Mouse (Mus musculus): ENCODE results near the gene Gm10642.

Gm10642 gene

DNA sequence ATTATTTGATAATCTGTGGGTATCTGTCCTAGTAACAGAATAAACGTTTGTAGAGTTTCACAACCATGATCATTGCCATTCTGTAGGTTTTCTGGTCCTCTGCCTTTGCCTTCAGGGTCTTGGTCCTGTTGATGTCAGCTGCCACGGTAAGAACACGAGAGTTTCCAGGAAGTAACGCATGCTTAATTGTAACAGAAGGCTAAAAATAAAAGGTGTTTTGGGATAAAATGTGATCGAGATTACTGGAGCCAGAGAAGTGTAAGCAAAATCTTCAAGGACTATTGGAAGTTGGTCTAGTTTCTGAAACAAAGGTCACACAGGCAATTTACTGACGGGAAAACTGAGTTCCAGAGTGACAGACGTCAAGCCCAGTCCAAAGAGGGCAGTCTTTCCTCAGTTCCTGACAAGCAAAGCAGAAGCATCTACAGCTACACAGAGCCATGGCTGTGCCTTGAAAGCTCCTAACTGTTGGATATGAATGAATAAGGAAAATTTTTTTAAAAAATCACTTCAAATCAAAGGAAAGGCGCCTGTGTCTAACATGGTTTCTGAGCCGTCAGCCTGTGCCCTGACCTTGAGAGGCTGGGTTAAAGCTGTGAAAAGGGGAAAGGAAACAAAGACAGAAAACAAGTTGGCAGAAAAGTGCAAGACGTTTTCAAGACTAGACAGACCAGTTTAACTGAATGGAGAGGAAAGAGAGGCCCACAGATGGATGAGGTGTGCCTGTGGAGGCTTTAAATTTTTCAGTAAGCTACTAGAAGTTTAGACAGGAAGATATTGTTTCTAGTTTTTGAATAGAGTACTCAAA, 15.9 kb downstream of the Gm10642 start:
- DNase-seq (ENCODE audit: extremely low spot score, low spot score) = no peak

DNA sequence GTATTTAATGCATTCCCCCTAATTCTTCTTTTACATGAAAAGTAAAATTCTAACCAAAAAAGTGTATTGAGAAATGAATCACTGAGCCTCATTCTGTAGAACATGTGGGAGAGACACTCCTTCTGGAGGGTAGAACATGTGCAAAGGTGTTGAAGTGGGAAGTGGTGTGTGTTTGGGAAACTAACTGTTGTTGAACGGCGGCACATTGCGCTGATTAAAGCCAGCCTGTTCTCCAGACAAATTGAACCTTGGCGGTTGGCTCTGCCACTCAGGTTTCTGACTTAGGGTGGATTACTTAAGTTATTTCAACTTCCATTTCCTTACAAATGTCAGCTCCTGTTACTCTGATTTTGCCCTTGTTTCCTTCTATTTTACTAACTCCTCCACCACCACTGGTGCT, 17.6 kb downstream of the Gm10642 start:
- DNase-seq (ENCODE audit: extremely low spot score, low spot score) = no peak

DNA sequence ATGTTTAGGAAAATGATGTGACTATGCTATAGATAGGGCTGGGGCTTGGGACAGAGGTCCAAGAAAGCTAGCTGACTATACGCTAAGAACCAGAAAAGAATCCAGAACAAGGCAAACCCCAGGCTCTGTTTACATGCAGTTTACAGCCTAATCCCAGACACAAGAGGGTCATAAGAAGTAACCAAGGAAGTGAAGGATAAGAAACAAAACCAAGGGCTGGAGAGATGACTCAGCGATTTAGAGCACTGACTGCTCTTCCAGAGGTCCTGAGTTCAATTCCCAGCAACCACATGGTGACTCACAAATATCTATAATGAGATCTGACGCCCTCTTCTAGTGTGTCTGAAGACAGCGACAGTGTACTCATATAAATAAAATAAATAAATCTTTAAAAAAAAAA, 19.1 kb downstream of the Gm10642 start:
- no peak for DNase-seq (ENCODE audit: extremely low spot score, low spot score)

DNA sequence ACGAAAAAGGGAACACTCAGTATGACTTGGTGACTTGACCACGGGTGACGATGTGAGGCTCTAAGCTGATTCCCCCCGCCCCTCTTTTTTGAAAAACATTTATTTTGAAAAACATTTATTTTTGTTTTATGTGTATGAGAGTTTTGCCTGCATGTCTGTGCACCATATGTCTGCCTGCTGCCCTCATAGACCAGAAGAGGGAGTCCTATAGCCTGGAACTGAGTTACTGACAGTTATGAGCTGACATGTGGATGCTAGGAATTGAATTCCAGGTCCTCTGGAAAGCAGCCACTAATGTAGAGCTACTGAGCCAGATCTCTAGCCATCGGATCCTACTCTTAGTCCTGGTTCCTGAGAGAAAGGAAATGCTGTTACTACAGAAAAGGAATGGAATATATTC, 19.9 kb downstream of the Gm10642 start:
- no peak for DNase-seq (ENCODE audit: extremely low spot score, low spot score)

DNA sequence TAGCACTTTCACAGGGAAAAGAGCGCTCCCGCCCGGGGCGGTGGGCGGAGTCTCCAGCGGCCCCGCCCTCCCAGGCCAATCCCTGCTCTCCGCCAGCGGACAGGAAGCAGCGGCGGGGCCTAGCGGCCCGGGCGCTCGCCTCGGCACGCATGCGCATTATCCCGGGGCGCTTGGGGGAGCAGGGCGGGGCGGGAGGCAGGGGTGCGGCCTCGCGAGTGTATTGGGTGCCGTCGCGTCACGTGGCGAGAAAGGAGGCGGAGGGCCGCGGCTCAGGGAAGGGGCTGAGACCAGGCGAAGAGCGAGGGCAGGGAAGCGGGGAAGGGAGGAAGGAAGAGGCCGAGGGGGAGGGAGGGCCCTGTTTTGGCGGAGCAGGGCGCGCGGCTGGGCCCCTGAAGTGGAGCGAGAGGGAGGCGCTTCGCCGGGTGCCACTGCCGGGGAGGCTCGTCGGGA, 22.7 kb downstream of the Gm10642 start, which contains the start of gene Adam10:
Adam10 (plus strand) TSS at position 316 of the 450 bp plus-strand sequence.
- peak; percentile 100 for DNase-seq (ENCODE audit: extremely low spot score, low spot score)

DNA sequence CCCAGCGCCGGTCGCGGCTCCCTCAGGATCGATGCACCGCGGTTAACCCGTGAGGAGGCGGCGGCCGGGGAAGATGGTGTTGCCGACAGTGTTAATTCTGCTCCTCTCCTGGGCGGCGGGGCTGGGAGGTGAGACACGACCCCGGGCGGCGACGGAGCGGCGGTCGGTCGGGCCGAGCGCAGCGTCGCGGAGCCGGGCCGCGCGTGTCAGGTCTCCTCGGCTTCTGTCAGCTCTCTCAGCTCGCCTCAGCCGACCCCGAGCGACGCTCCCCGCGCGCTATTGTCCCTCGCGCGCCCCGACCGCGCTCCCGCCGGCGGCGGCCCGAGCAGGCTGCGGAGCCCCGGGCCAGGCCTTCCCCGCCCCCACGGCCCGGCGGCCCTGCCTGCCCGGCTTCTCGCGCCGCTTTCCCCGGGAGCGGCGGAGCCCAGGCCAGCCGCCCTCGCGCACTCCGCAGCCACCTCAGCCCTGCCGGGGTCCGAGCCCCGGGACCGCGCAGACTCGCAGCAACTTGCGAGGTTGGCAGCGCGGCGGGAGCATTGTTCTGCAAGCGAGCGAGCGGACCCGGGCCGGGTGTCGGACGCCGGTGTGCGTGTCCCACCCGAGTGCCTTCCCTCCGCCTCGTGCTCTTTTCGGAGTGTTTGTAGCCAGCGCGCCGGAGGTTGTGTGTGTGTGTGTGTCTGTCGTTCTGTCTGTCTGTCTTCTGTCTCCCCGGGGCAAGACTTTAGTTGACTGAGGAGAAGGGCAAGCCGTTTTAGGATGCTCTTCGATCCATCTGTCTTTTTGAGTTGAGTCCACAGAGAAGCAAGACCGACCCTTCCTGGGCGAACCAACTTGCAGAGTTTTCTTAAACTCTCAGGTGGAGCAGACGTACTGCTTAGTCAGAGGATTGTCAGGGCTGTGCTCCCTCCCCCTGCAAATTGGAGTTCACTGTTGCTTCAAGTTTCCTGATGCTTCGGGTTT, 23.4 kb downstream of the Gm10642 start:
- peak; percentile 80 for DNase-seq (ENCODE audit: extremely low spot score, low spot score)

DNA sequence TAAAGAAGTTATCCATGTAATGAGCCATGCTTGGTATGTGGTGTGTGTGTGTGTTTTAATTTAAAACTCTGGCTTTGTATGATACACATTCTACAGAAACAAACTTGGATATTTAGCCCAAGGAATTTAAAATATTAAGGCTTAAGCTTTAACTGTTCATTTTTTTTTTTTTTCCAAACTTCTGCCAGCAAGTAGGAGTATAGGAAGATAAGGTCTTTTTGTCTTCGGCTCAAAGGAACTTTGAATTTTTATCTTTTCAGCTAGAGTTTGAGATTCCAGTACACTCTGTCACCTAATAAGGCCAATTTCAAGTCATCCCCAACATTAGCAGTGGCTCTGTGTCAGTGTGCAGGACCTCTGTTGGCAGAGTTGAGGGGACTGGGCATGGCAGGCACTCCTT, 26.2 kb downstream of the Gm10642 start:
- no peak for DNase-seq (ENCODE audit: extremely low spot score, low spot score)

DNA sequence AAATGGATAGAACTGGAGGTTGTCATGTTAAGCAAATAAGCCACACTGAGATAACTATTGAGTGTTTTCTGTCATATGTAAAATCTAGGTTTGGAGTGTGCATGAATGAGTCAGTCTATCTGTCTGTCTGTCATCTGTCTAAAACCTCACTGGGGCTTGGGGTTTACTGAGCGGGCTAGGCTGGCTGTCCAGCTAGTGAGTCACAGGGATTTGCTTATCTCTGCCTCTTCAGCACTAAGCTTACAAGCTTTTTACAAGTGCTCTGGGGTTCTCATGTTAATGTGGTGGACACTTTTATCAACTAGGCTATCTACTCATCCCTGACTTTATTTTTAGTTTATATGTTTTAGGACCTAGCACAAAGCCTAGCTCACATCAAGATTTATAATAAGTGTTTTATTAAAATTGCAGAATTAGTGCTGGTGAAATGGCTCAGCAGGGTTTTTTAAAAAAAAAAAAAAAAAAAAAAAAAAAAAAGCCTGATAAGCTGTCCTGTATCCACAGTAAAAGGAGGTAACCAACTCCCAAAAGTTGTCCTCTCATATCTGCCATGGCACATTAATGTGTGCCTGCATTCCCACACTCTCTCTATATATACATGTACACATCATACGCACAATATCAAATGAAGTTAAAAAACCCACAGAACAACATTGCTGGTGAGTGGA, 32.4 kb downstream of the Gm10642 start:
- DNase-seq (ENCODE audit: extremely low spot score, low spot score) = no peak

DNA sequence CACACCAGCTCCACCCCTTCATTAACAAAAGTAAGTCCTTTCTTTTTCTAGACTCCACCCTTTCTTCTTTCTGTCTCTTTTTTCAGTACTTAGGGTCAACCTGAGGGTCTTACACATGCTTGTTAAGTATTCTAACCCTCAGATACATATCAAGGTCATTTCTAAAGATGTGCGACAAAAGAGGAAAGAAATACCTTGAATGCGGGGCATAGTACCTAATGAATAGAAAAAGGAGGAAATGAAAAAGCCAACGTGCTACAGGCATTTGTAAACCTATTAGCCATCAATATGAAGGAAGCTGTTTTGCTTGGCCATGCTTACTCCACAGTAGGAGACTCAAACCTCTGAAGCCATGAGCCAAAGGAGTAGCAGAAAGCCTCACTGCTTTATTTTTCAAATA, 33.9 kb downstream of the Gm10642 start:
- no peak for DNase-seq (ENCODE audit: extremely low spot score, low spot score)

DNA sequence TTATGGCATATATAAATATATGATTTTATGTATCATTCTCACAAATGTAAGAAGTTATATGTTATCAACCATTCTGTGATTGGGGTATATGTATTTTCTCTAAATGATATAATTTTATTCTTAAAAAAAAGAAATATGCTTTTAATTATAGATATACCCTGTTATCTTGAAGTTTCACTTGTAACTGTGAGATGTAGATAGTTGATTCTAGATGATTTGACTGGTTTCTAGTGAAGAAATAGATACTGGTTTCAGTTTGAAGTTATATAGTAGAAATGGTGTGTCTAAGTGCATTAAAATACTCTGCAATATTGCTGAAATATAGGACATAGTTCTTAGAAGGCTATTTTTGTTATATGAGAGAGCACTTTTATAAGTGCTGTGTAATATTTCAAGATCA, 34.5 kb downstream of the Gm10642 start:
- no peak for DNase-seq (ENCODE audit: extremely low spot score, low spot score)

DNA sequence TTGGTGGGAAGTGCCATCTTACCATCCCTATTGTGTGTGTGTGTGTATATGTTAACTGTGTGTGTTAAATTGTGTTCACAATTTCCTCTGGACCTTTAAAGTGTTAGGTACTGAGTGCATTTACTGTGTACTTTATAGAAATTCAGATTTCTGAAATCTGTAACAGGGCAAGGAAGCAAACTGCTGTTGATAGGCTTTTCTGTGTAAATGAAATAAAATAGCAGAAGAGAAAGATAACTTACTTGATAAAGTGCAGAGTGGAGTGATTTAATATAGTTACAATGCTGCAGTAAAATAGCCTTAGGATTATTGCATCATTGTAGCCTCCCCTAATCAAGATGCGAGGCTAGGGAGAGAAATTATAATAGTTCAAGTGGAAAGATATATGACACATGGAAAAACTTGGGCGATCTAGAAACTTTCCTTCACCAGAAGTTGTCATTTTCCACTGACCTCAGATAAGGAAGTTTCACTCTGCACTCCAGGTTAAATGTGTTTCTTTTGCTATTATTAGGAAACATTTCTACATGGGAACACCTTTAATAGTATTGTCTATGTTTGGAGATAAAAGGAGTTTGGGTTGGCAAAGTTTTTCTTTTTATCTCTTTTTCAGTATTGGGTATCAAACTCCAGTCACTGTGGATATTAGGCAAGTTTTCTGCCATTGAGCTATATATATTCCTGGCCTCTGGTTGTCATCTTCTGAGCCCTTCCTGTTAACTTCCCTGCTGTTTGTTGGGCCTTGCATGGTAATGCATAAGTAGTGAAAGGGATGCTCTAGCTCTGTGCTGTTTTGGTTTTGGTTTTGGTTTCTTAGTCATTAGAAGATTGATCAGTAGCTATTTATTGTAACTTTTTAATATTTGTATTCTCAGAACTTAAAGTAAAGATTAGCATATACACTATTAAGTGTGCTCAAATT, 36.0 kb downstream of the Gm10642 start:
- DNase-seq (ENCODE audit: extremely low spot score, low spot score) = no peak

DNA sequence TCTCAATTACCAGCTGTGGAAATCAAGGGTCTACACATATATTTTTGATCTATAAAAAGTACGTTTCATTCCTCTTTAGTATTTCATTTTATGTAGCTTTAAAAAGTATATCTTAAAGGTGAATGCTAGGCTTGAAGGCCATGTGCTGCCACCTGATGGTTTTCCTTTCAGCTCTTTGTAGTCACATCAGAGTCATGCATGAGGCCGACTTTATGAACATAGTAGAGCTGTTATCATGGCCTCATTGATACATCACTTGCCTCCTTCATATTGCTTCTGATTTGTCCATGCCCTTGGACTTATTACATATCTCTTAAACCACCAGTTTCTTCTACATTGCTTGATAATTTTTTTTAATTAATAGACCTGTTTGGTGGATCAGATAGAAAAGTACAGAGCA, 39.7 kb downstream of the Gm10642 start:
- no peak for DNase-seq (ENCODE audit: extremely low spot score, low spot score)

DNA sequence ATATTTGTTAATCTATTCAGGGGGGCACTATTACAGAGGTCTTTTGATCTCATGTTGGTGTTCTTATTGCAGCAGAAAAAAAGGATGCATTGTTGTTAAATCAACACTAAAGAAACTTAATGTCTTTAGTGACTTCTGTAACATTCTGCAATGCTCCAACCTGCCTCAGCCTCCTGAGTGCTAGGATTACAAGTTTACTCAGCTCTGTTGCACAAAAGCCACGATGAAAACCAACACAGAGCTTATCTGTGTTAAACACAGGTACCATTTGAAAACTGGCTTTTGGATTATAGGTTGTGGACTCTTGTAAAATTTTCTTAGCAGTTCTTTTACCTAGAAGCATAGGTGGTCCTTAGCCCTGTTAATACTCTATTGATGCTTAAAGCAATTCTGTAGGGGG, 42.0 kb downstream of the Gm10642 start:
- no peak for DNase-seq (ENCODE audit: extremely low spot score, low spot score)

DNA sequence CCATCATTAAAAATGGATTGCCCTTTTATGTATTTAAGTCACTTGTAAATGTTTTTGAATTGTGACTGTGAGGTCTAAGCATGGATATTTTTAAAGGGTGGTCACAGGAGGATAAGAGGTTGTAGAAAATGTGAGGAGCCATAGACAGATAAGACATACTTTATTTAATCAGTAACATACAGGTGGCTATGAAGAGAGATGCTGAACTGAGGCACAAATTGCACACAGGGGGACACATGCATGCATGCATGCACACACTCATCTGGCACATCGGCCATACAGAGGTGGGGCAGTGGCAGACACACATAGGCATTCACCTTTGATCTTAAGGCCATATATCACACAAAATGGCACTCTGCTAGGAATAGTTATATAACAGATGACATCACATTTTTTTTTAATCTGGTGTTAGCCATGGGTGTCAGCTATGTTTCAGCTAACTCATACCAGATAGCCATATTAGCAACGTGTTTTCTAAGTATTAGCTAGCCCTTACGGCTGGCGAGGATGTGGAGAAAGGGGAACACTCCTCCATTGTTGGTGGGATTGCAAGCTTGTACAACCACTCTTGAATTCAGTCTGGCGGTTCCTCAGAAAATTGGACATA, 47.6 kb downstream of the Gm10642 start:
- DNase-seq (ENCODE audit: extremely low spot score, low spot score) = no peak

DNA sequence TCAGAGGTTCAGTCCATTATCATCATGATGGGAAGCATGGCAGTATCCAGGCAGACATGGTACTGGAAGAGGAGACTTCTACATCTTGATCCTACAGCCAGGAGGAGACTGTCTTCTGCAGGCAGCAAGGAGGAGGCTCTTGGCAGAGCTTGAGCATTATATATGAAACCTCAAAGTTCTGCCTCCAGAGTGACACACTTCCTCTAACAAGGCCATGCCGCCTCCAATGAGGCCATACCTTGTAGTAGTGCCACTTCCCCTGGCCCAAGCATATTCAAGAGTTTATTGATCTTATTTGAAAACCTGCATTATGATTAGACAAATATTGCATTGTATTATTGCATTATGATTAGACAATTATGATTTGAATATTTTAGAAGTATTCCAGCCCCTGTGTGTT, 50.4 kb downstream of the Gm10642 start:
- DNase-seq (ENCODE audit: extremely low spot score, low spot score) = no peak
